Mouse (Mus musculus) adrenal gland, adult 2 months (tissue): ENCODE measurements around the gene Mael. TPM values are rescaled to one million over a fixed set of nuclear protein-coding genes. Genes with fewer than 3 reads are reported as not detected.

Experiments
- DNase-seq: peaks from one replicate; pipeline ENCODE4 v3.0.0; 2021
- polyA plus RNA-seq: library from polyadenylated mRNA; depleted of rRNA; stranded (reverse); fragments of >200 nt; gene quantifications from 2 replicates; pipeline ENCODE4 v1.2.3, GENCODE M21; 2012
- total RNA-seq, 2 experiments: library from RNA; stranded (reverse); gene quantifications; 2 replicates each; pipeline ENCODE4 v1.2.3; 2021

The Mael gene
- total and polyA plus RNA-seq, 3 experiments: not detected

DNA sequence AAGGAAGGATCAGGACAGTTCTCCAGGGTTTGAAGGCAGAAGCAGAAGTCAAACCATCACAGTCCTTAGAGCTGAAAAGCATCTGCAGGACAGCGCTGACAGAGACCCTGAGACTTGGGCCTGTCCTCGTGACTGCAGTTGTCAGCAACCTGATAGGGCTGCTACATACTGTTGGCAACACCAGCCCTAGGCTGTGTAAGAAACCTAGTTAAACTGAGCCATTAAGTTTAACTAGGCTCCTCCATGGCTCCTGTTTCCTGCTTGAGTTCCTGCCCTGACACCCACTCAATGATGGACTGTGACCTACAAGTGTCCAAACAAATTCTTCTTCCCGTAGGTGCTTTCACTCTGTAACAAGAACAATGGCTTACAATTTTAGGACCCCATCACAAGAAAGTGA, 33.4 kb downstream of the Mael start:
- no peak for DNase-seq

DNA sequence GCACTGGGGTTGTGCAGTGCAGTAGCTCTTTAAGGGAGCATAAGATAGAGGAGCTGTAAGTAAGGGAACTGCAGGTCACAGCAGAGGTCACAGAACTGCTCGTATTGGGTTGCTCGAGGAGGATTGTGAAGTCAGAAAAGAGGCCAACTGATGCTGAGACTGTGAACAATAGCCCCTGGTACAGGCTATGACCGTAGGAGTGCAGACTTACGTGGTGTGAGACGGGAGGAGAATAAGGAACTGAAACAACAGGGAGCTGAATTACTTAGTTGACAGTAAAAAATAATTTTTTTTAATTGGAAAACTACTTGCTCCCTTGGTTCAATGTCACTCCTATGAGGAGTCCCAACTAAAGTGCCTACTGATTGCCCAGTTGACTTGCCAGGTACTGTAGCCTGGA, 34.4 kb downstream of the Mael start:
- DNase-seq: no peak

DNA sequence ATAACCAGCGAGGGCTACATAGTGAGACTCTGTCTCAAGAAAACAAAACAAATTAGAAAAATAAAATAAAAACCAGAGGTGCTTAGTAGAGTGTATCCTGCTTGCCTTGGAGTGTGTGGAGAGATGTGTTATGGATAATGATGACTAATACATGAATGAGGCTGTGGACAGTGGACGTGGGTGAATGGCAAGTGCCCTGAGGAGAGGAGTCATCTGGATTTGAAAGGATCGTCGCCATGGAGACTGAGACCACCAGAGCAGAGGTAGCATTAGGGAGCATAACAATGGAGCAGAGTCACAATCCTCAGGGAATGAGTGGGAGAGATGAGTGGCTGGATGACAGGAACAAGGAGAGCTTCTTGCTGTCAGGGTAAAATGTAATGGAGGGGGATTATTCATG, 48.7 kb downstream of the Mael start:
- no peak for DNase-seq

DNA sequence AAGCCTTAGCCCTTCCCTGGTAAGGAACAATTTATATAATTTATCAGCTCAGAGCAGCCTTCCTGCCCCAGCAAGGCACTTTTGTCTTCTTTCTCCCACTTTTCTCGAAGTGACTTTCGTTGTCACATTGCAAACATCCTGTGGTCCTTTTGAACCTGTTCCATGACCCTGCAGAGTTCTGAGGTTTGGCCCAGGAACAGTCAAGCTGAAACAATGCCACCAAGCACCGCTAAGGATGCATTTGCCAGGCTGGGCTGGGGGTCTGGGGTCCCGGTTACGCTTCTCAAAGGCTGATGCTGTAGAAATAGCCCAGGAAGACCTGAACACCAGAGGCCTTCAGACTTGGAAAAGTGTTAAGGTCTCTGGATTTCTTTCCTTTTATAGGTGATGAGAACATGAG, 53.2 kb downstream of the Mael start:
- DNase-seq: no peak

DNA sequence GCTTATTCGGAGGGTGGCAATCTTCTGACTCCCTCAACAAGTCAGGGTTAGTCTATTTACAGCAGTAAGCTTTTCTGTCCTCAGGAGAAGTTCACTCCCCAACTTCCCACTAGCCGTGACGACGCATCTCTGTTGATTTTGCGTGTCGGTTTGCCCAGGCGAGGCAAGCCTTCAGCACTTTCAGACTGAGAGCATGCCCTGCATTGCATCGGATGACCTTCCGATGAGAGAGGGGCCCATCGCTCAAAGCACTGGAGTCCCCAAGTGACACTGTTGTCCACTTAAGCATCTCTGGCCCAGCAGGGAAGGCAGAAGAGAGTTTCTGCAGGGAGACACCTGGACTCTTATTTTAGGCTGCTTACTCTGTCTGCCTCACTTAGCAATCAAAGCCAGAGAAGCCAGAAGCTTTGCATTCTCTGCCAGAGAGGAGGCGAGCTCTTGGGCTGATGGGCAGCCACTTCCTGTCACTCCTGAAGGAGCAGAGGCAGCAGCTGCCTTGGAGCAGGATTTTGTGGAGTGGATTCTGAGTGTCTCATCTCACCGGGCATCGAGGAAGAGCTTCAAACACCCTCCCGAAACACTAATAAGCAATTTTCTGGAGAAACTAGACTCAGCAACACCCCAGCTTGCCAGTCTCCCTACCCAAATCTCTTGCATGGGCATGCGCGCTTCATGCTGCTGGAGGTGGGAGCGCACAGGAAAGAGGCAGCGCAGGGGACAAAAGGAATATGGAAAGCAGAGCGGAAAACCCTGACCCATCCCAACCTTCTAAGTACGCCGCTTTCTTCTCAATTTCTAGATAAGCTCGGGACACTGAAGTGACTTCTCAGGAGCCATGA, 53.9 kb downstream of the Mael start:
- DNase-seq: no peak

DNA sequence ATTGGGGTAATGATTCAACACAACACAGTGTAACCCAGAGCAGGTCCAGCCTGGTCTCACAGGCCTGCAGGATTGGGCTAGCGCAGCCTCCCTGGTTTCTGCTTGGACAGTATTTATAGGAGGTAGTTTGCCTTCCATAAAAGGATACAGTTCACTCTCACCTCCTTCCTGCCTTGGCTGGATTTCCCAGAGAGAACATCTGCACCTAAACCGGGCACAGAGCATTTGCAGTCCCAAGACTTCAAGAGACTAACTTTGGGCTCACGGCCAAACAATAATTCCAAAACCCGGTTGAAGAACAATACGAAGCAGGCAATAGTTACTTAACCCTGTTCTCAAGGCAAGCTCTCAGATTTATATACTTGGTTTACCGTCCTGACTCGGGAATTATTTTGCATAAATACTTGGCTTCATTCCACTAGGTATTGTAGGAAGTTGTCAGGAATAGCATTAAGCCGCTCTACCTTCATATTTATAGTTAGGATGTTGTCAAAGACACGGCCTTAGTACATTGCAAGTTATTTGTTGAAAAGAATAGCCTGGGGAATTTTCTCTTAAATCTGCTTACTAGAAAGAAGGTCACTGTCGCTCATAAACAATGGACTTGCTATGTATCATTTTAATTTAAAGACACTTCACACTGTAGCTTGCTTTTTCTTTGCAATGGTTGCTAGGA, 55.5 kb downstream of the Mael start:
- no peak for DNase-seq

DNA sequence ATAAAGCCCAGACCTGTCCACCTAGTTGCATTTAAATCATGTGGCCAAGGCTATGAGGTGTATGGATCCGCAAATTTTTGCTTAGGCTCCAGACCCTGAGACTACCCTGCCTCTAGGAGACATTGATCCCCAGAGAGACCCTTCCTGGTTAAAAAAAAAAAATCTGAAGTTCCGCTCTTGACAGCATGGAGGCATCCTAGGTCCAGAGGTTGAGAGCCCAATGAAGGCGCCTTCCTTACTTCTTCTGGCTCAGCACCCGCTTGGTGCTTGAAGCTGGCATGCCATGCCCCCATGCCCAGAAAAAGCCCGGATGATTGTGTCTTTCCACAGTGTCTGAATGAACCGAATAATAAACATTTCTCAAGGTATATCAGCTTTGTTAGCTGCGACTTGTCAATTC, 57.0 kb downstream of the Mael start:
- DNase-seq: no peak

DNA sequence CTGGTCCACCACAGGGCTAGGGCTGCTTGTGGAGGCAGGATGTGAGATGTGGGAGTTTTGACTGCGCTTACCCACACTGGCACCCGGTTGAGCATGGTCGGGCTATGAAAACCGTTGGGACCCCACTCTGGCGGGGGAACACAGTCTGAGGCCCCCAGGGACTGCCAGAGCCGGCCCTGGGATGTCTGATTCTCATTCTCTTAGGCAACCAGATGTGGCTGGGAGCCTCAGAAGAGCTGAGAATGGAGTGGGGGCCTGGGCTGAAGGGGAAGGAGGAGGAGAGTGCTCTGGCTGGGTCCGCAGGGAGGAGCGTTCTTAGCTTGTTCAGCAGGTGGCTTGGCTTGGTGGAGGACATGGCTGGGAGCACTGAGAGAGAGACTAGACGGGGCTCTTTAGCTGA, 64.9 kb downstream of the Mael start:
- no peak for DNase-seq

DNA sequence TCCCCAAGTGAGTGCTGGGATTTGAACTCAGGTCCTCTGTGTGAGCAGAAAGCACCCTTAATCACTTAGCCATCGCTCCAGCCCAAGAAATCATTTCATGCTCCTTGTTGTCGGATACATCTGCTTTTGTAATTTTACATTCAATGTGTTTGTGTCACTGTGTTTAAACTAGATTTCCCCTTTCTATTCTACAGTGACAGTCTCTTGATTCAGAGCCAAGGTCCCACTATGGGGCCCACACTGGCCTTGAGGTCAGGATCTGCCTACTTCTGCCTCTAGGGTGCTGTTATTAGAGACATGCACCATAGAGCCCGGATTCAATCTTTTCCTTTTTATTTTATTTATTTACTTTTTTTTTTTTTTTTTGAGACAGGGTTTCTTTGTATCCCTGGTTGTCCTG, 65.6 kb downstream of the Mael start:
- DNase-seq: peak; percentile 10

DNA sequence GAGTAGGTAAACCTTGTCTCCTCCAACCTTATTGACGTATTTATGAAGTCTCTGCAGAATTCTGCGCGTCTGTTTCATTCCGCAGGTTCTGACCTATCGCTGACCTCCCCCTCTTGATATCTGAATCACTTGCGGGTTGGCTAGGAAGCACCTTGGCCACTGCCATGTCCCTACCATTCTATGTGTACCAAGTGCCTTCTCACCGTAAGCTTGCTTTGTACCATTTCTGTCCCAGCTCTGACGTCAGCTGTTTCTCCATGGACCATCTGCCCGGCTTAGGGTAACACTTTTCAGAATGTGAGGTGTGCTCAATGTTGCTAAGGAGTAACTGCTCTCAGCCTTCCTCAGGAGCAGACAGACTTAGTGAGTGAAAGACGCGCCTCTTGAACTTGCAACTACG, 67.7 kb downstream of the Mael start:
- DNase-seq: no peak

DNA sequence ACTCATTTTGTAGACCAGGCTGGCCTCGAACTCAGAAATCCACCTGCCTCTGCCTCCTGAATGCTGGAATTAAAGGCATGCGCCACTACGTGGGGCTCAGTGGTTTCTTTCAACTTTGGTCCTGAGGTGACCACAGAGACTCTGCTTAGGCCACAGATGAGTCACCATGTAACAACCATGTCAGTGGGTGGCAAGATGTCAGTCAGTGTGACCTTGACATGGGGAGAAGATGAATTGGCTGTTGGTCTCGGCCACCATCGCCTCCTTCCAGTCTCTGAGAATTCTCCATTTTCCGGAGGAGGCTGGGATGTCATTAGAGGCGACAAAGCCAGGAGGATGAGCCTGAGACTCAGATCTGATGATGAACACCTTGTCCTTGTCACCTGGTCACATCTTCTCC, 68.8 kb downstream of the Mael start:
- peak; percentile 51 for DNase-seq

DNA sequence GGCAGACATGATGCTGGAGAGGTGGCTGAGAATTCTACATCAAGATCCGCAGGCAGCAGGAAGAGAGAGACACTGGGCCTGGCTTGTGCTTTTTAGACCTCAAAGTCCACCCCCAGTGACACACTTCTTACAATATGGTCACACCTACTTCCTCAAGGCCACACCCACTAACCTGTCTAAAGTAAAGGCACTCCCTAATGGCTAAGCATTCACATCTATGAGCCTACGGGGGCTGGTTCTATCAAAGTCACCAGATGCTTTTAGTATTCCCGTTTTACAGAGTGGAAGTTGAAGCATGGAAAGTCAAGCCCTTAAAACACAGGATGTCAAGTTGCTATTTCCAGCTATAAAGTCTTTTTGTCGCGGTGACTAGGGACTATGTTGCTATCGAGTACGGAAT, 70.5 kb downstream of the Mael start:
- no peak for DNase-seq

DNA sequence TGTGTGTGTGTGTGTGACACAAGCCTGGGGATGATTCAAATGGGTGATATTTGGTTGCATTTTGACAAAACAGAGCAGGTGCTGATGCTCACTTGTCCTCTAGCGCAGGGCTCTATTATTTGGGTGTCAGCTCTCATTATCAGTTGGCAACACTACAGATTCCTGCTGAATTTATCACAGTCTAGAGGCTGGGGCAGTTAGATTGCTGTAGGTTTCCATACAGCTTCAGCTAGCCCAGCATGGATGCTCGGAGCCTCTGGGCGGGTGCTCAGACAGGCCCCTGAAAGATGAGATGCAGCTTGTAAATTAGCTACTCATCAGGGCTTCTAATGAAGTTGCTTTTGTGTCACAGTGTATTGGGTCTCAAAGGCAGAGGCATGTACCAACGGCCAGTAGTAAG, 71.1 kb downstream of the Mael start:
- no peak for DNase-seq

DNA sequence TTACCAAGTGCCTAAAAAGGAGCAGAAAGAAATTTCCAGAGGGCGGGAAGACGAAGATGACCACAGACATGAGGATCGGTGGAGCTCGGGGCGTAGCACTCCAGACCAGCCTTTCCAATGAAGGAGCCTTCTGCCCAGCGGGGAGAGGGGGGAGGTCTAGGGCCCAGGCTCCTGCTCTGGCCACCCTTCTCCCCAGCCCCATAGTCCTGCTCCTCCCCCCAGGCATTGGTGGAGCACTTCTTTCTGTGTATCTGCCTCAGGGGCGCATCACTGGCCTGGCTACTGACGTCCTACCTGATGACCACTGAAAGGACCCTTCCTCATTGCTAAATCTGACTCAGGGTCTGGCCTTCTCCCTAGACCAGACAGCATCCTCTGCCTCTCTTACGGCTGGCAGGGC, 73.4 kb downstream of the Mael start:
- no peak for DNase-seq

DNA sequence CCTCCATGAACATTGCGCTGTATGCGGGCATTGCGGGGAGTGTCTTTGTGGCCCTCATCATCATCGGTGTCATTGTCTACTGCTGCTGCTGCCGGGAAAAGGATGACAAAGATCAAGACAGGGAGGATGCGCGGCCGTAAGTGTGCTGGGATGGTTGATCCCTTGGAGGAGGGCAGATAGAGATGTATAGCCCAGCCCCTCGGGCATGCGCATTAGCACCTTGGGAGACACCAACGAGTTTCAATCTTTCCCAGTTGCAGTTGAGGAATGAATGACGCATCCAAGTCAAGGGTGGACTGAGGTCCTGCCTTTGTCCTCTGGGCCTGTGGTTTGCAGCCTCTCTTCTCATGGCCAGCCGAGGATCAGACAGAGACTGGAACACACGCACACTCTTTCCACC, 74.0 kb downstream of the Mael start:
- no peak for DNase-seq

DNA sequence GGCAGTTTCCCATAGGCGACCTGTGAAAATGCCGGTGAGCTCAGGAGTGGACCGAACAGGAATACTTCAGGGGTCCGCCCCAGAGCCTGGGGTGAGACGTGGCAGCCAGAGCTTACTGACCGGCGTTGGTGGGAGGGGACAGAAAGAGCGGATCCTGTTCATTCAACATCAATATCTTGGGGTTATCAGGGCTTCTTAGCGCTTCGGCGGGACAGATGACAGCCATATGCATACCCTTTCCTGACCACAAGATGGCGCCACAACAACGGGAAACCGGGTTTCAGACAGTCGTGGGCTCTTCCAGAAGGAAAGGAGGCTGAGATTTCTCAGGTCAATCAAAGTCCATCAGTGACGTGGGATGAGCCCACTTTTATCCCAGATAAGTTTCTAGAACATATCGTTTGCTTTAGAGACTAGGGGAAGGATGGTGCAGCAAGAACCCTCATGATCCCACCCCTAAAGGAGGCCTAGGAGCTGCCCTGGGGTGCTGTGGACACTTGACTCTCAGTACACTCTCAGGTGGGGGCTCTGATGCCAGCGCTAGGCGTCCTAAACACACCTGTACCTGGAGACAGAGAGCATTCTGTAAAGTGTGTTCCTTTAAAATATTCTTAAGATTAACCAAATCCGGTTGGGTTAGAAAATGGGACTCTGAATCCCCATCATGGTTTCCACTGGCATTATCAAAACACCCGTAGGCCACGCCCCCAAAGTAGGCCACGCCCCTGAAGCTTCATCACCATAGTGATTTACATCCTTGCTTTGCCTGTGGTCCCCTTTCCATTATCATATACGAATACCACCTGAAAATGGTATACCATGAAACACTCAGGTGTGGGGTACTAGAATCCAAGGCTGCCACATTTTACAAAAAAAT, 77.7 kb downstream of the Mael start:
- peak; percentile 60 for DNase-seq

DNA sequence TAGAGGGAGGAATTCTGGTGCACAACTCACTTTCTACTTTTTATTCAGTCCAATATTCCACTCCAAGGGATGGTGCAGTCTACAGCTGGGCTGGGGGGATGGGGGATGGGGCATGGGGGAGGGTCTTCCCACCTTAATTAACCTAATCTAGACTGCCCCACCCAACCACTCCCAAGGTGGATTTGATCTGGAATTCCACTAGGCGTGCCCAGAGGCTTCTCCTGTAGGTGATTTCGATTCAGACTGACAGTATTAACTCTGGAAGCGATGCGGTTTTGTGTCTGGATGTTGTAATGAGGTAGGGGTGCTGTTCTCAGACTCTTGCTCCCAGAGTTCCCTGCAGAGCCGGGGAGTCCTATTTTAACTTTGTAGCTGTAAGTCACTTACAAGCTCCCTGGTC, 78.4 kb downstream of the Mael start:
- DNase-seq: no peak

DNA sequence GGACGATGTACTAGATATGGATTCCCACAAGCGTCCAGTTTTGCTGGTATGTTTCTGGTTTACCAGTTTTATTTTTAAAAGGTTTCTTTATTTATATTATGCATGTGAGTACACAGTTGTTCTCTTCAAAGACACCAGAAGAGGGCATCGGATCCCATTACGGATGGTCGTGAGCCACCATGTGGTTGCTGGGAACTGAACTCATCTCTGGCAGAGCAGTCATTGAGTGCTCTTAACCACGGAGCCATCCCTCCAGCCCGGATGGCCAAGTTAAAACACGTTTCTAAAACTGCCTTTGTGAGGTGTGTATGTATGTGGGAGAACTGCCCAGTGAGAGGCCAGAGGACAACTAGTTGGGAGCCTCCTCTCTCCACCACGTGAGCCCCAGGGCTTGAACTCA, 79.9 kb downstream of the Mael start:
- no peak for DNase-seq

DNA sequence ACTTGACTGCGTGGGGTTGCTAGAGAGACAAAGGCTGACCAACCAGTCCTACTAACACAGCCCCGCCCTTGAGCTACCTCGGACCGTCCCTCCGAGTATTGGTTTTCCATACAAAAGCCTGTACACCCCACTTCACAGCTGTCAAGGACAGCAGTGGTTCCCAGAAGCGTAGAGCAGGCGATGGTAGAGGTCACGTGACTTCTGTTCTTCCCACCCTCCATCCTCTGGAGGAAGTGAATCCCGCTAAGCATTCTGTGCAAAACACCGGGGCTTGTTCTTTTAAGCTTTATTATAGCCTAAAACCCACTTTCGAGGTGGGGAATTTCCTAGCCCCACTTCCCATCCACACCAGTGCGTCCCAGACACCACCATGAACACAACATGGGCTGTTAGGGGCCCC, 80.8 kb downstream of the Mael start:
- no peak for DNase-seq

DNA sequence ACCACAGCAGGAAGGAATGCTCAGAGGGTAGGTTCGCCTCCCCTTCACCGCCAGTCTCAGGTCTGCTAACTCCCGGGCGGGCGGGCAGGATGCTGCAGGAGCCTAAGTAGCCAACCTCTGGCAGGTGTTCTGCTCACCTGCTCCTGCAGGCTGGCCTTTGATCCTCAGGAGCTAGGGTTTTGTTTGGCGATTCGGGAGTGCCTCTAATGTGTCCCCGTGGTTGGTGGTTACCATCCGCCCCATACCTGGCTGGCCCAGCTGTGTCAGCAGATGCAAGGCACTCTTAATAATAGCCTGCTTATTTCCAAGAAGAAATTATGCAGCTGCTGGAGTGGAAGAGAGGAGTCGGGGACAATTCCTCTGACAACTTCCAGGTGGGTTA, 83.4 kb downstream of the Mael start:
- no peak for DNase-seq

DNA sequence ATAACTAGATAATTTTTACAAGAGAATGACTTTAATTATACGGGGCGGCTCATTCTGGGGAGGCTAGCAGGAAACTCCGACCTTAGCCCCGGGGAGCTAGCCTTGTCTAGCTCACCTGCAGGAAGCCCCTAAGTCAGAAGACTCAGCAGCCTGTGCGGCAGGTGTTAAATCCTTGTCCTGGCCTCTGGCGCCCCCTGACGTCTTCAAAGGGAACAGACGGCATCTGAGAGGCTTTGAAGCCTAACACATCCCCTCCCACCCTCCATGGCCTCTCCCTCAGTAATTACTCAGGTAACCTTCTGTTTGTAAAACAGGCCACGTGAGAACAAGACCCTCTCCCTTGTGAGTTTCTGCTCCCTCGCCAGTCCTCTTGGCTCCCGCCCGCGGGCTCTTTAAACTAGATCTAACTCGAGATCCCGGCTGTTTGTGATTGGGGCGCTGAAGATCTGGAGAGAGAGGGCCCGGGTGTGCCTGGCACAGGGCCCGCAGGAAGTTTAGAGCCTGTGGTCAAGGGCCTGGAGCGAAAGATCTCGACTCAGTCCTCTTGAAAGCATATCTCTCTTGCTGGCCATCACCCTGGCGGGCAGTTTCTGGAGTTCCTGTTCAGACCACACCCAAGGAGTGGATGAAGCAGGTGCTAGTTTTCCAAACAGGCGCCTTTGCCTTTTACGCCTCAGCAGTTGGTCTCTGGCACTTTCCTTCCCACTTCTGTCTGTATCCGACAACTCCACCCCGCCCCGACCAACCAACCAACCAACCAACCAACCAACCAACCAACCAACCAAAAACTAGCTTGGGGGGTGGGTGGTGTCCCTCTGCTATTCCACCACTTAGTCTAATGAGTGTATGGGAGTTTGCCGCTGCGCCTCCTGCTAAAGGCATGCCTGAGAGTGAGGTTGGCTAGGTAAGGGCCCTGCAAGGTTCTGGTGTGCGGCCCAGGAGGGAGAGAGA, 84.1 kb downstream of the Mael start:
- DNase-seq: peak; percentile 56
